8 mouse cellular contexts compared by ENCODE assay signal in genomic region chrX:82310764-82311492, GRCm38 (mm10).
DNase-seq lines count a peak whose midpoint lies in the region; ATAC-seq and TF ChIP-seq lines count a peak whose summit lies in the region.

No protein-coding gene starts in this region.

- no peaks in the 10 kb centered on the region for H3K4me1 ChIP-seq in hindbrain, embryonic 14.5 days (replicated peaks; ENCODE audit: control insufficient read depth, insufficient read depth, low read length)
- no peaks in the 10 kb centered on the region for H3K4me1 ChIP-seq in midbrain, embryonic 16.5 days (ENCODE audit: control insufficient read depth, insufficient read depth, low read length)

- H3K4me3 ChIP-seq in hindbrain, embryonic 14.5 days (replicated peaks; ENCODE audit: low read length), result peak overlapping the region; percentile 24
- H3K4me3 ChIP-seq in midbrain, embryonic 16.5 days (ENCODE audit: low read depth, low read length), result peak overlapping the region; percentile 37

- no peak overlapping the region for H3K27ac ChIP-seq in hindbrain, embryonic 14.5 days
- no peak overlapping the region for H3K27ac ChIP-seq in midbrain, embryonic 16.5 days (ENCODE audit: low read length)

- peak overlapping the region; percentile 52 for H3K4me2 ChIP-seq in hindbrain, embryonic 14.5 days (replicated peaks)
- H3K4me2 ChIP-seq in midbrain, embryonic 16.5 days (ENCODE audit: low read length), result peak overlapping the region; percentile 60

- DNase-seq in cerebellum, postnatal 14 days, result peak; percentile 5 to 16
- no peak for DNase-seq in cerebellum, adult 11 months
- DNase-seq in brain, embryonic 14.5 days (ENCODE audit: low read depth), result peak; percentile 8
- DNase-seq in hindbrain, embryonic 14.5 days (ENCODE audit: low spot score), result no peak
- no peak for DNase-seq in spleen, postnatal 10 days (ENCODE audit: low spot score in 2 of 2)
- no peak for DNase-seq in natural killer cell, adult 2 months (ENCODE audit: low spot score in 2 of 2)
- no peak for DNase-seq in gastrocnemius, postnatal 14 days

- no peak for ATAC-seq in hindbrain, embryonic 14.5 days (ENCODE audit: low FRiP score)
- ATAC-seq in midbrain, embryonic 16.5 days, result 0 out of 2 replicates have a peak, but pooled peaks have one; percentile 45

- WGBS in hindbrain, embryonic 14.5 days, result 29% methylated on average over 18 of the region's 18 CpGs
- 18% methylated on average over 18 of the region's 18 CpGs for WGBS in midbrain, embryonic 16.5 days

- intact Hi-C loops in gastrocnemius, postnatal 14 days (cut with DNase I; ENCODE audit: low total_unique reads), result no loop called here

- TF ChIP-seq POLR2A in brain, embryonic 14.5 days (IDR thresholded peaks at IDR 0.05; ENCODE audit: borderline replicate concordance, extremely low read depth, insufficient read depth, insufficient read length, poor library complexity, severe bottlenecking), result no peak

- H3K9ac ChIP-seq in hindbrain, embryonic 14.5 days, result no peak overlapping the region
- no peak overlapping the region for H3K9ac ChIP-seq in midbrain, embryonic 16.5 days (ENCODE audit: low read depth, low read length)

- H3K36me3 ChIP-seq in hindbrain, embryonic 14.5 days (replicated peaks; ENCODE audit: control insufficient read depth, insufficient read depth), result no peaks in the 10 kb centered on the region
- no peaks in the 10 kb centered on the region for H3K36me3 ChIP-seq in midbrain, embryonic 16.5 days (ENCODE audit: control insufficient read depth, insufficient read depth, low read length)

- H3K9me3 ChIP-seq in hindbrain, embryonic 14.5 days (ENCODE audit: control insufficient read depth, low read length), result no peaks in the 10 kb centered on the region
- no peaks in the 10 kb centered on the region for H3K9me3 ChIP-seq in midbrain, embryonic 16.5 days (replicated peaks; ENCODE audit: control insufficient read depth, low read length, poor library complexity, severe bottlenecking)

- TF ChIP-seq CTCF in brain, embryonic 14.5 days (IDR thresholded peaks at IDR 0.05; ENCODE audit: borderline replicate concordance, extremely low read depth, insufficient read depth, insufficient read length), result no peak

- H3K27me3 ChIP-seq in hindbrain, embryonic 14.5 days (ENCODE audit: control insufficient read depth, insufficient read depth, low read length), result no peaks in the 10 kb centered on the region
- no peaks in the 10 kb centered on the region for H3K27me3 ChIP-seq in midbrain, embryonic 16.5 days (ENCODE audit: control insufficient read depth, insufficient read depth, low read depth, low read length)

Comparison
In these comparisons a context has a peak if more than half of its experiments do, and no peak if none do; other contexts are left out.
1. DNase-seq: peak in cerebellum, postnatal 14 days (2 of 2) and brain, embryonic 14.5 days (single experiment); none in cerebellum, adult 11 months (single experiment), hindbrain, embryonic 14.5 days (single experiment), spleen, postnatal 10 days (0 of 2), natural killer cell, adult 2 months (0 of 2) and gastrocnemius, postnatal 14 days (single experiment).